Mouse (Mus musculus) MEL (cell line): ENCODE data around the gene Ccnt2. TPM values are rescaled to one million over a fixed set of nuclear protein-coding genes. Genes with fewer than 3 reads are reported as not detected.

ENCODE experiments used
- DNase-seq: peaks from one replicate; pipeline ENCODE4 v3.0.0; 2011; ENCODE audit warnings: low read depth, low spot score
- H3K27ac ChIP-seq: 2 replicates; pipeline ENCODE4 v1.5.1; 2012; ENCODE audit warnings: low read depth, mild to moderate bottlenecking, control low read depth, low read length, moderate library complexity; ENCODE audit not compliant: control insufficient read depth
- H3K27me3 ChIP-seq, 2 experiments: fragments of 150-350 bp in 1 of 2; sonication (generic) in 1 of 2; 2 replicates each; pipeline ENCODE4 v1.6.1; 2012; ENCODE audit warnings: low read length in 2 of 2, mild to moderate bottlenecking in 2 of 2, improper control_type of control experiment in 1 of 2, moderate library complexity in 1 of 2; ENCODE audit not compliant: insufficient read depth in 2 of 2, control insufficient read depth in 1 of 2
- H3K36me3 ChIP-seq, 2 experiments: 2 replicates each; pipeline ENCODE4 v1.6.1; 2012 to 2014; ENCODE audit warnings: low read length in 2 of 2, improper control_type of control experiment in 1 of 2, inconsistent platforms in 1 of 2, mild to moderate bottlenecking in 1 of 2; ENCODE audit not compliant: insufficient read depth in 2 of 2, control insufficient read depth in 1 of 2
- H3K4me1 ChIP-seq, 2 experiments: fragments of 150-350 bp in 1 of 2; sonication (generic) in 1 of 2; 2 replicates each; pipeline ENCODE4 v1.6.1; 2012; ENCODE audit warnings: low read length in 2 of 2, improper control_type of control experiment in 1 of 2, mild to moderate bottlenecking in 1 of 2; ENCODE audit not compliant: insufficient read depth in 2 of 2, control insufficient read depth in 1 of 2
- H3K4me3 ChIP-seq, 2 experiments: fragments of 150-350 bp in 1 of 2; sonication (generic) in 1 of 2; 2 replicates each; pipeline ENCODE4 v1.5.1; 2012; ENCODE audit warnings: low read depth in 2 of 2, low read length in 2 of 2, mild to moderate bottlenecking in 2 of 2, moderate library complexity in 2 of 2, control low read depth in 1 of 2, improper control_type of control experiment in 1 of 2; ENCODE audit not compliant: control insufficient read depth in 1 of 2, insufficient read depth in 1 of 2
- H3K79me2 ChIP-seq: 2 replicates; pipeline ENCODE4 v1.6.1; 2012; ENCODE audit warnings: mild to moderate bottlenecking, low read length, moderate library complexity; ENCODE audit not compliant: control insufficient read depth, poor library complexity, insufficient read depth
- H3K9ac ChIP-seq: 2 replicates; pipeline ENCODE4 v1.6.1; 2012; ENCODE audit warnings: low read depth, mild to moderate bottlenecking, control low read depth, low read length, moderate library complexity; ENCODE audit not compliant: control insufficient read depth, poor library complexity, severe bottlenecking
- H3K9me3 ChIP-seq: fragments of 150-350 bp; sonication (generic); replicated peaks from 2 replicates; pipeline ENCODE4 v1.6.1; 2012; ENCODE audit warnings: mild to moderate bottlenecking, low read length, improper control_type of control experiment, moderate library complexity; ENCODE audit not compliant: insufficient read depth
- E2F4 ChIP-seq: IDR thresholded peaks from 2 replicates; pipeline ENCODE4 v1.6.1; 2011; ENCODE audit warnings: low read depth, low read length, improper control_type of control experiment, borderline replicate concordance
- EP300 ChIP-seq, 2 experiments: IDR thresholded peaks; 2 replicates each; pipeline ENCODE4 v1.6.1; 2011; ENCODE audit warnings: improper control_type of control experiment in 2 of 2, low read length in 2 of 2, low read depth in 1 of 2, mild to moderate bottlenecking in 1 of 2
- ETS1 ChIP-seq: IDR thresholded peaks from 2 replicates; pipeline ENCODE4 v1.6.1; 2012; ENCODE audit warnings: low read depth, mild to moderate bottlenecking, inconsistent platforms, low read length, improper control_type of control experiment, moderate library complexity
- GABPA ChIP-seq: IDR thresholded peaks from 2 replicates; pipeline ENCODE4 v1.6.1; 2012; ENCODE audit warnings: low read depth, mild to moderate bottlenecking, inconsistent platforms, low read length, improper control_type of control experiment, moderate library complexity
- GATA1 ChIP-seq: IDR thresholded peaks from 2 replicates; pipeline ENCODE4 v1.6.1; 2011; ENCODE audit warnings: low read depth, low read length, improper control_type of control experiment
- JUND ChIP-seq: IDR thresholded peaks from 2 replicates; pipeline ENCODE4 v1.6.1; 2011; ENCODE audit warnings: low read depth, mild to moderate bottlenecking, improper control_type of control experiment, low read length
- KAT2A ChIP-seq: conservative IDR thresholded peaks from 2 replicates; pipeline ENCODE4 v1.6.1; 2012; ENCODE audit warnings: low read depth, low read length, improper control_type of control experiment, inconsistent platforms
- MAFK ChIP-seq: IDR thresholded peaks from 2 replicates; pipeline ENCODE4 v1.6.1; 2011; ENCODE audit warnings: low read depth, mild to moderate bottlenecking, low read length, improper control_type of control experiment, borderline replicate concordance
- MAX ChIP-seq: IDR thresholded peaks from 2 replicates; pipeline ENCODE4 v1.6.1; 2011; ENCODE audit warnings: low read length, improper control_type of control experiment
- MAZ ChIP-seq: IDR thresholded peaks from 2 replicates; pipeline ENCODE4 v1.6.1; 2012; ENCODE audit warnings: low read depth, mild to moderate bottlenecking, inconsistent platforms, low read length, improper control_type of control experiment
- MXI1 ChIP-seq: IDR thresholded peaks from 2 replicates; pipeline ENCODE4 v1.6.1; 2011; ENCODE audit warnings: mild to moderate bottlenecking, low read depth, low read length, improper control_type of control experiment
- NRF1 ChIP-seq: IDR thresholded peaks from 2 replicates; pipeline ENCODE4 v1.6.1; 2014; ENCODE audit warnings: low read depth, mild to moderate bottlenecking, inconsistent platforms, low read length, improper control_type of control experiment, moderate library complexity; ENCODE audit not compliant: poor library complexity, insufficient read depth, severe bottlenecking
- POLR2A ChIP-seq, 2 experiments: IDR thresholded peaks; 2 replicates each; pipeline ENCODE4 v1.6.1; 2011 to 2012; ENCODE audit warnings: low read length in 2 of 2, mild to moderate bottlenecking in 2 of 2, control low read depth in 1 of 2, improper control_type of control experiment in 1 of 2, low read depth in 1 of 2, moderate library complexity in 1 of 2; ENCODE audit not compliant: control insufficient read depth in 1 of 2, insufficient read depth in 1 of 2, poor library complexity in 1 of 2
- SIN3A ChIP-seq: IDR thresholded peaks from 2 replicates; pipeline ENCODE4 v1.6.1; 2012; ENCODE audit warnings: low read length, improper control_type of control experiment, inconsistent platforms
- TAL1 ChIP-seq: IDR thresholded peaks from 2 replicates; pipeline ENCODE4 v1.6.1; 2012; ENCODE audit warnings: mild to moderate bottlenecking, inconsistent platforms, low read length, moderate library complexity, mixed read lengths
- TCF12 ChIP-seq: IDR thresholded peaks from 2 replicates; pipeline ENCODE4 v1.6.1; 2014; ENCODE audit warnings: low read depth, mild to moderate bottlenecking, inconsistent platforms, low read length, improper control_type of control experiment, moderate library complexity
- UBTF ChIP-seq: IDR thresholded peaks from 2 replicates; pipeline ENCODE4 v1.6.1; 2012; ENCODE audit warnings: low read depth, mild to moderate bottlenecking, inconsistent platforms, low read length, improper control_type of control experiment, moderate library complexity, borderline replicate concordance; ENCODE audit not compliant: insufficient read depth
- USF1 ChIP-seq: IDR thresholded peaks from 2 replicates; pipeline ENCODE4 v1.6.1; 2014; ENCODE audit warnings: low read depth, mild to moderate bottlenecking, inconsistent platforms, low read length, improper control_type of control experiment, moderate library complexity
- polyA plus RNA-seq, 2 experiments: library from polyadenylated mRNA; stranded (reverse) in 1 of 2; unstranded in 1 of 2; fragments of >175 nt in 1 of 2; fragments of >200 nt in 1 of 2; gene quantifications; 2 replicates each; pipeline versions ENCODE4 v1.2.1 to v1.2.4; 2012; ENCODE audit warnings: low replicate concordance in 2 of 2, low read depth in 1 of 2; ENCODE audit not compliant: insufficient read length in 2 of 2, insufficient read depth in 1 of 2, missing spikeins in 1 of 2
- total RNA-seq: library from RNA; depleted of rRNA; stranded (reverse); fragments of 300-350 nt; gene quantifications from 2 replicates; pipeline ENCODE4 v1.2.3, GENCODE M21; 2012

Ccnt2 gene
- total and polyA plus RNA-seq, 3 experiments, result 20.6 to 31.5 (median 26.7) TPM

DNA sequence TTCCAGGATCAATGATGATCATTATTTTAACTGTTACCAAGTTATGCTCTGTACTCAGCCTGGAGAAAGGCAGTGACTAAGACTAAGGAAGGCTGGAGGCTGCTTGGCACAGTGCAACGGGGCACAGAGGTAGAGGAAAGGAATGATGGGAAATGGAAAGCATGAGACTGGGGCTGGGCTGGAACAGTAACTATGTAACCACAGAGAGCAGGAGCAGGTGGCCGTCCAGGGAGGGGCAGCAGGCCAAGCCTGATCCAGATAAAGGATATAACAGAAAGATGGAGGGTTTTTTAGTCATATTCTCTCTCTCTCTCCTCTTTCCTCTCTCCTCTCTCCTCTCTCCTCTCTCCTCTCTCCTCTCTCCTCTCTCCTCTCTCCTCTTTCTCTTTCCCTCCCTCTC, 59.8 kb downstream of the Ccnt2 start:
- Histone ChIP-seq H3K79me2 (no peaks in the 10 kb centered on the region), H3K27ac (no peak overlapping the region), H3K36me3 (peaks cover 0 to 6% of the 10 kb centered on the region in 2 experiments; a peak in 2 of 4 replicates)
- TF ChIP-seq EP300 (IDR thresholded peaks at IDR 0.05; ENCODE audit: low read depth in 1 of 2, low read length in 2 of 2) (0 out of 4 replicates have a peak, but pooled peaks of 1 of the 2 experiments have one; percentile 2), TCF12 (no peak), POLR2A (IDR thresholded peaks at IDR 0.05; ENCODE audit: control insufficient read depth in 1 of 2, insufficient read depth in 1 of 2, low read depth in 1 of 2, low read length in 2 of 2, poor library complexity in 1 of 2) (no peak), GATA1 (0 out of 2 replicates have a peak, but pooled peaks have one; percentile 5), GABPA (no peak), E2F4 (no peak), JUND (no peak), MXI1 (0 out of 2 replicates have a peak, but pooled peaks have one; percentile 32)
- TF ChIP-seq, all 39 proteins: peak for 3
- H3K27me3 ChIP-seq, result no peaks in the 10 kb centered on the region
- no peaks in the 10 kb centered on the region for H3K9me3 ChIP-seq
- peak; percentile 41 for DNase-seq
- H3K4me1 ChIP-seq, result peaks cover 10 to 12% of the 10 kb centered on the region in 2 experiments
- peak overlapping the region; percentile 34 for H3K9ac ChIP-seq
- peak overlapping the region; percentile 9 to 43; a peak in 3 of 4 replicates for H3K4me3 ChIP-seq

DNA sequence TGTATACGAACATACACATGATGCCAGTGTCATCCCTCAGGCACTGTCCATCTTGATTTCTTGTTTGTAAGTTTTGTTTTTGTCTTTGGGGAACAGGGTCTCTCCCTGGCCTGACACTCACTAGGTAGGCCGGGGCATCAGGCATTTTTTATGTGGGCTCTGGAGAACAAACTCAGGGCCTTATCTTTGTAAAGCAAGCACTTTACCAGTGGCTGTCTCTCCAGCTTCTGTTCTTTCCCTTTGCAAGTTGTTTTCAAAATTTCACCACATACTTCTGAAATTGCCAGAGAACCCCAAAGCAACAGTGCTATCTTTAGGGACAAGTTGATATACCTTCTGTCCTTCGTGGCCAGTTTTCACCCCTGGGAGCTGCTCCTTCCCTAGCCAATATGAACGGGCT, 60.2 kb downstream of the Ccnt2 start:
- Histone ChIP-seq H3K27me3 (no peaks in the 10 kb centered on the region), H3K4me1 (peaks cover 10 to 12% of the 10 kb centered on the region in 2 experiments), H3K9me3 (no peaks in the 10 kb centered on the region), H3K79me2 (no peaks in the 10 kb centered on the region), H3K9ac (0 out of 2 replicates have a peak overlapping the region, but pooled peaks have one; percentile 26), H3K4me3 (peak overlapping the region in 1 of 2 experiments; percentile 9; a peak in 1 of 4 replicates), H3K36me3 (peaks cover 0 to 6% of the 10 kb centered on the region in 2 experiments; a peak in 2 of 4 replicates), H3K27ac (peak overlapping the region; percentile 21; the same call in 1 of the 2 replicates)
- peak; percentile 58 for DNase-seq
- TF ChIP-seq MAX (no peak), TCF12 (0 out of 2 replicates have a peak, but pooled peaks have one; percentile 12), GATA1 (peak; percentile 34), USF1 (no peak), SIN3A (0 out of 2 replicates have a peak, but pooled peaks have one; percentile 7), MAZ (no peak), UBTF (no peak), TAL1 (no peak)

DNA sequence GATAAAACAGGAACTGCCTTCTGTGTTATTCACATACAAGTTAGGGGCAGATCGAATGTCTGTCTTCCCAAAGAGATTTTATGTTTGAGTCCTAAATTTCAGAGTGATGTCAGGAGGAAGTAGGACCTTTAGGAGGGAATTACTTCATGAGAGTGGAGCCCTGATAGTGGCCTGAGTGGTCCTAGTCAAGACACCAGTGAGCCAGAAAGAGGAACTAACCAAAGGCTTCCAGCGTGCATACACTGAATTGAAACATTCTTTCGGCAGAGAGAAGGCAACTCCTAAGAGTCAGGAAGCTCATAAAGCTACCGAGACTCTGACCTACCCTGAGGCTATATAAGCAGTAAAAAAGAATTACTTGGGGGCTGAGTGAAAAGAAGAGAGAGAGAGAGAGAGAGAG, 62.7 kb downstream of the Ccnt2 start:
- Histone ChIP-seq H3K27ac (no peak overlapping the region), H3K4me3 (peak overlapping the region; percentile 5 to 65; a peak in 3 of 4 replicates), H3K27me3 (no peaks in the 10 kb centered on the region), H3K9ac (peak overlapping the region; percentile 55), H3K4me1 (peaks cover 10 to 12% of the 10 kb centered on the region in 2 experiments), H3K36me3 (peaks cover 0 to 6% of the 10 kb centered on the region in 2 experiments; a peak in 2 of 4 replicates), H3K79me2 (no peaks in the 10 kb centered on the region), H3K9me3 (no peaks in the 10 kb centered on the region)
- no peak for TF ChIP-seq MAFK
- peak; percentile 41; the same call in 1 of the 2 replicates for TF ChIP-seq MAX
- TF ChIP-seq NRF1, result no peak
- peak in 1 of 2 experiments; percentile 21; a peak in 1 of 4 replicates for TF ChIP-seq EP300 (IDR thresholded peaks at IDR 0.05; ENCODE audit: low read depth in 1 of 2, low read length in 2 of 2)
- TF ChIP-seq GABPA, result 0 out of 2 replicates have a peak, but pooled peaks have one; percentile 14
- peak; percentile 26; the same call in 1 of the 2 replicates for TF ChIP-seq ETS1
- no peak for TF ChIP-seq KAT2A
- peak; percentile 83 for DNase-seq
